Mouse (Mus musculus) CD4-positive, CD25-positive, alpha-beta regulatory T cell, adult 4 months (primary cell): ENCODE data around the gene Chil5. TPM values are rescaled to one million over a fixed set of nuclear protein-coding genes. Genes with fewer than 3 reads are reported as not detected.

Experiments
- polyA plus RNA-seq, 2 experiments: library from polyadenylated mRNA; unstranded; fragments of 100-300 nt; shearing (Covaris generic); gene quantifications; one replicate each; pipeline ENCODE4 v1.2.1; 2017

Chil5 gene
- polyA plus RNA-seq, 2 experiments from 2014 or later: 9.4 to 10.6 TPM

Other genes with a start within 250 kb of the Chil5 start
- gene Rap1a, start 231.5 kb downstream of the Chil5 start, polyA plus RNA-seq: 100 to 1,000 TPM; 120 to 139 TPM
- not detected for gene Adora3, start 162.0 kb downstream of the Chil5 start, polyA plus RNA-seq
- not detected for gene Tmigd3, start 161.9 kb downstream of the Chil5 start, polyA plus RNA-seq
- under 1 TPM; 0.51 to 0.61 TPM for gene I830077J02Rik, start 100.2 kb downstream of the Chil5 start, polyA plus RNA-seq
- gene Wdr77, start 73.4 kb downstream of the Chil5 start, polyA plus RNA-seq: 10 to 100 TPM; 67.3 to 77.9 TPM
- 100 to 1,000 TPM; 327 to 367 TPM for gene Atp5f1, start 72.7 kb downstream of the Chil5 start, polyA plus RNA-seq
- 1 to 10 TPM; 5.6 to 7.3 TPM for gene Ovgp1, start 59.1 kb downstream of the Chil5 start, polyA plus RNA-seq
- gene Pifo, start 18.2 kb downstream of the Chil5 start, polyA plus RNA-seq: 1 to 10 TPM in 1 of 2 experiments, not detected in 1; 2.4 TPM
- not detected for gene Chia1, start 80.4 kb upstream of the Chil5 start, polyA plus RNA-seq
- gene Chil3, start 134.8 kb upstream of the Chil5 start, polyA plus RNA-seq: not detected
- gene Chil4, start 186.7 kb upstream of the Chil5 start, polyA plus RNA-seq: not detected